Mouse (Mus musculus) embryonic facial prominence, embryonic 12.5 days (tissue): ENCODE measurements around the gene Xirp1. TPM values are rescaled to one million over a fixed set of nuclear protein-coding genes. Genes with fewer than 3 reads are reported as not detected.

Experiments
- ATAC-seq: fragments of 200-750 bp; cut with Nextera tagmentation; 2 replicates; pipeline ENCODE4 v1.8.0; 2017; ENCODE audit not compliant: insufficient number of reproducible peaks, insufficient read depth, low FRiP score, low TSS enrichment
- H3K27ac ChIP-seq: fragments of 300-500 bp; sonication (generic); 2 replicates; pipeline ENCODE4 v1.5.1; 2016; ENCODE audit warnings: mild to moderate bottlenecking
- H3K27me3 ChIP-seq: fragments of 300-500 bp; sonication (generic); 2 replicates; pipeline ENCODE4 v1.6.1; 2016; ENCODE audit warnings: mild to moderate bottlenecking, moderate library complexity
- H3K36me3 ChIP-seq: fragments of 300-500 bp; sonication (generic); 2 replicates; pipeline ENCODE4 v1.6.1; 2016; ENCODE audit warnings: mild to moderate bottlenecking
- H3K4me1 ChIP-seq: fragments of 300-500 bp; sonication (generic); 2 replicates; pipeline ENCODE4 v1.6.1; 2016
- H3K4me2 ChIP-seq: fragments of 300-500 bp; sonication (generic); replicated peaks from 2 replicates; pipeline ENCODE4 v1.6.1; 2016; ENCODE audit warnings: mild to moderate bottlenecking, moderate library complexity
- H3K4me3 ChIP-seq: fragments of 300-500 bp; sonication (generic); 2 replicates; pipeline ENCODE4 v1.5.1; 2016; ENCODE audit warnings: mild to moderate bottlenecking
- H3K9ac ChIP-seq: fragments of 300-500 bp; sonication (generic); 2 replicates; pipeline ENCODE4 v1.6.1; 2016; ENCODE audit warnings: mild to moderate bottlenecking, moderate library complexity
- H3K9me3 ChIP-seq: fragments of 300-500 bp; sonication (generic); 2 replicates; pipeline ENCODE4 v1.6.1; 2016; ENCODE audit warnings: mild to moderate bottlenecking, moderate library complexity
- WGBS: fragments of 180-500 bp; shearing (Covaris S2); methylation state at CpG from one replicate; pipeline ENCODE4 v1.1.7; 2016; 5-methylcytosine and 5-hydroxymethylcytosine counted together
- polyA plus RNA-seq: library from polyadenylated mRNA; unstranded; fragments of >200 nt; fragmentation: Nextera tagmentation; extraction: Ambion mirVana; gene quantifications from 2 replicates; pipeline ENCODE4 v1.2.1, GENCODE M21; 2016

Gene Xirp1
- polyA plus RNA-seq, 1 experiment from 2014 or later, result 0.37 TPM

DNA sequence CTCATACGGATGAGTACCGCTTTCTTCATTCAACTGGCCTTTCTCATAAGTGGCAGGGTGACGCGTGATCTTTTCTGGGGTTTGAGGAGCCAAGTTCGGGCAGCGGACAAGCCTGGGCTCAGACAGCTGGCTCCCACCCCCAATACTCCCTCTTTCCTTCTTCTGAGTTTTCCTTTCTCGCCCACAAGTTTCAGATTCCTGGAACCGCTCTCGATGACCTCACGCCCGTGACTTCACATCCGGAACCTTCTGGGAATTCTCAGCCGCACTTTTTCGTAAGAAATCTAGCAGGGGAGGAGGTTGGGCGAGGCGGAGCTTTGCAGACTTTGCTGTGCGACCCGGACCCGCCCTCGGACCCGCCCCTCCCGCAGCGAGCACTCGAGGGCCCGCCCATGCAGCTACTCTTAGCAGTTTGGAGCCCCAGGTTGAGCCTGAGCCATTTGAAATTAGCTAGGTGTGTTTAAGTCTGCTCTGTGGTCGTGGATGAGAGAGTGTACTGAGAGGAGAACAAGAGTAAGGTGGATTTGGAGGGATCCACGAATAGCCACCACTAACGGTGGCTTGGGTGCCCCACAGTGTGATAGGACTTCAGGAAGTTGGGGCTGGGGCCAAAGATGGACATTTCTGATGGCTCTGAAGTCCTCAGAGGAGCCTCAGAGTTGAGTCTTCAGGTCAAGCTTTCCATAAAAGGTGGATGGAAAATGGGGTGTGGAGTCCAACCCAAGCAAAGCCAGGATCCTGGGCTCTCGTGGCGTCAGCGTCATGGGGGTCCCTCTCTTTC is 21.3 kb downstream of the Xirp1 start:
- no peaks in the 10 kb centered on the region for H3K9me3 ChIP-seq
- no peaks in the 10 kb centered on the region for H3K27me3 ChIP-seq
- peak overlapping the region; percentile 41; the same call in 1 of the 2 replicates for H3K9ac ChIP-seq
- H3K27ac ChIP-seq, result peak overlapping the region; percentile 66
- H3K4me3 ChIP-seq, result peak overlapping the region; percentile 38
- no peaks in the 10 kb centered on the region for H3K4me1 ChIP-seq
- WGBS, result 10% methylated on average over 31 of the region's 31 CpGs
- no peaks in the 10 kb centered on the region for H3K36me3 ChIP-seq
- peak overlapping the region; percentile 54 for H3K4me2 ChIP-seq
- peak; percentile 88 for ATAC-seq

- no peaks in the 10 kb centered on the region for H3K4me1 ChIP-seq
- no peak overlapping the region for H3K9ac ChIP-seq
- no peak overlapping the region for H3K27ac ChIP-seq
- no peaks in the 10 kb centered on the region for H3K9me3 ChIP-seq
- 82% methylated on average over 5 of the region's 5 CpGs for WGBS
- H3K27me3 ChIP-seq, result no peaks in the 10 kb centered on the region
- H3K36me3 ChIP-seq, result no peaks in the 10 kb centered on the region
- no peak overlapping the region for H3K4me3 ChIP-seq
- ATAC-seq, result no peak
- H3K4me2 ChIP-seq, result no peak overlapping the region
These were observed 22.6 kb downstream of the Xirp1 start for GRCm38 (mm10) chr9:120000761-120001160.

GRCm38 (mm10) chr9:119999636-120000035 is 23.8 kb downstream of the Xirp1 start:
- no peak overlapping the region for H3K4me2 ChIP-seq
- no peak overlapping the region for H3K9ac ChIP-seq
- H3K9me3 ChIP-seq, result no peaks in the 10 kb centered on the region
- no peak overlapping the region for H3K4me3 ChIP-seq
- H3K27me3 ChIP-seq, result no peaks in the 10 kb centered on the region
- H3K36me3 ChIP-seq, result no peaks in the 10 kb centered on the region
- H3K4me1 ChIP-seq, result no peaks in the 10 kb centered on the region
- 80% methylated on average over 6 of the region's 6 CpGs for WGBS
- H3K27ac ChIP-seq, result no peak overlapping the region
- ATAC-seq, result no peak

DNA sequence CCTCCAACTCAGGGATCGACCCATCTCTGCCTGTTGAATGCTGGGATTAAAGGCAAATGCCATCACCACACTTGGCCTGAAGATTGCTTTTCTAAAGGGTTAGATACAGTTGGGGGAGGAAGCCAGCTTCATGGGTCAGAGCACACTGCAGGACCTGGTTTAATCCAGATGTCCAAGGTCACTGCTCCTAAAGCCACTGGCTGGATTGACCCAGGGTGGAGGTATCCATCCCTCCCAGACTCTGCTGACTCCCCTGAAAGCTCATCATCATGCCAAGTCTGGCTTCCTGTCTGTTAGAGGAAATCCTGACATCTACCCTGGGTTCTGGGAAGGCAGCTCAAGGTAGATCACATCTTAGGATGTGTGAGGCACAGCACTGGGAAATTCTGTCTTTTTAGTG is 24.6 kb downstream of the Xirp1 start:
- no peak overlapping the region for H3K4me3 ChIP-seq
- no peak for ATAC-seq
- H3K9ac ChIP-seq, result no peak overlapping the region
- H3K4me1 ChIP-seq, result no peaks in the 10 kb centered on the region
- no peak overlapping the region for H3K27ac ChIP-seq
- H3K36me3 ChIP-seq, result no peaks in the 10 kb centered on the region
- H3K4me2 ChIP-seq, result no peak overlapping the region
- no peaks in the 10 kb centered on the region for H3K27me3 ChIP-seq
- H3K9me3 ChIP-seq, result no peaks in the 10 kb centered on the region
- 81% methylated on average over 1 of the region's 1 CpGs for WGBS

DNA sequence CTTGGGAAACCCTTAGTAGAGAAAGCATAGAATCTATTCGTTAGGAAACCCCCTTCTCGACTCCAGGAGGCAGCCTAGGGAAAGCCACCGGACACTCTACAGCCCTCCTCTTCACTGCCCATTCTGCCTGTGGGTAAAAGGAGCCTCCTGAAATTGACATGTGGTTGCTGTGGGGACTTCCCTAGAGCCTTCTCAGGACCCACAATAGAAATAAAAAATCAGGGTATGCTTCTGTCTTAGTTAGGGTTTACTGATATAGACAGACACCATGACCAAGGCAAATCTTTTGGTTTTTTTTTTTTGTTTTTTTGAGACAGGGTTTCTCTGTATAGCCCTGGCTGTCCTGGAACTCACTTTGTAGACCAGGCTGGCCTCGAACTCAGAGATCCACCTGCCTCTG is 27.3 kb downstream of the Xirp1 start:
- ATAC-seq, result no peak
- WGBS, result 88% methylated on average over 4 of the region's 4 CpGs
- Histone ChIP-seq H3K9ac (no peak overlapping the region), H3K36me3 (no peaks in the 10 kb centered on the region), H3K27me3 (no peaks in the 10 kb centered on the region), H3K4me1 (no peaks in the 10 kb centered on the region), H3K4me3 (no peak overlapping the region), H3K9me3 (no peaks in the 10 kb centered on the region), H3K4me2 (no peak overlapping the region), H3K27ac (no peak overlapping the region)

GRCm38 (mm10) chr9:119994207-119994606 is 29.2 kb downstream of the Xirp1 start:
- Histone ChIP-seq H3K4me1 (no peaks in the 10 kb centered on the region), H3K4me3 (no peak overlapping the region), H3K27ac (no peak overlapping the region), H3K36me3 (no peaks in the 10 kb centered on the region), H3K4me2 (no peak overlapping the region), H3K9ac (no peak overlapping the region), H3K9me3 (no peaks in the 10 kb centered on the region), H3K27me3 (no peaks in the 10 kb centered on the region)
- WGBS, result 65% methylated on average over 7 of the region's 7 CpGs
- ATAC-seq, result no peak

GRCm38 (mm10) chr9:119993092-119993844 is 30.1 kb downstream of the Xirp1 start:
- no peak for ATAC-seq

DNA sequence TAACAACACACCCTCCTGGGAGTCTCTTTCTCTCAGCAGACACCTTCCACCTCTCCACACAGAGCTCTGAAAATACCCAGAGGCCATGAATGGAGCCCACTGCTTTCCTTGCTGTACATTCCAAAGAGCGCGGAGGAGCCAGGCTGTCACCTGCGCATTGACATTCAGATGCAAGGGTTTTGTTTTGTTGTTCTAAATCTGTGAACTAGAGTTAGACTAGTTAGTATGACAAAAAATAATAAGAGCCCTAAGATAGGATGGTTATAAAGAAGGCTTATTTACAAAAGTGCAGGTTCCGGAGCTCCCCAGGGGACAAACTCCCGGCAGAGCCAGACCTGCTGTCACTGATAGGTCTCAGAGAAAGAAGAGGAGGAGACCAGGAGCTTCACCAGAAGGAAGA is 32.1 kb downstream of the Xirp1 start:
- Histone ChIP-seq H3K27me3 (no peaks in the 10 kb centered on the region), H3K9ac (no peak overlapping the region), H3K27ac (no peak overlapping the region), H3K4me2 (no peak overlapping the region), H3K4me3 (no peak overlapping the region), H3K9me3 (no peaks in the 10 kb centered on the region), H3K36me3 (no peaks in the 10 kb centered on the region), H3K4me1 (no peaks in the 10 kb centered on the region)
- no peak for ATAC-seq
- WGBS, result 14% methylated on average over 5 of the region's 5 CpGs

More at GRCm38 (mm10) chr9:119993092-119993844, 30.1 kb downstream of the Xirp1 start:
- WGBS, result 75% methylated on average over 10 of the region's 10 CpGs
- no peak overlapping the region for H3K4me3 ChIP-seq
- no peaks in the 10 kb centered on the region for H3K9me3 ChIP-seq
- H3K27ac ChIP-seq, result no peak overlapping the region
- no peaks in the 10 kb centered on the region for H3K4me1 ChIP-seq
- H3K36me3 ChIP-seq, result no peaks in the 10 kb centered on the region
- H3K9ac ChIP-seq, result no peak overlapping the region
- no peaks in the 10 kb centered on the region for H3K27me3 ChIP-seq
- H3K4me2 ChIP-seq, result no peak overlapping the region

- no peaks in the 10 kb centered on the region for H3K36me3 ChIP-seq
- no peaks in the 10 kb centered on the region for H3K27me3 ChIP-seq
- peaks cover 13% of the 10 kb centered on the region for H3K4me1 ChIP-seq
- H3K4me2 ChIP-seq, result no peak overlapping the region
- no peak overlapping the region for H3K9ac ChIP-seq
- 54% methylated on average over 7 of the region's 7 CpGs for WGBS
- no peaks in the 10 kb centered on the region for H3K9me3 ChIP-seq
- no peak for ATAC-seq
- no peak overlapping the region for H3K4me3 ChIP-seq
- H3K27ac ChIP-seq, result no peak overlapping the region
These were observed 35.1 kb downstream of the Xirp1 start for GRCm38 (mm10) chr9:119988304-119988703.

DNA sequence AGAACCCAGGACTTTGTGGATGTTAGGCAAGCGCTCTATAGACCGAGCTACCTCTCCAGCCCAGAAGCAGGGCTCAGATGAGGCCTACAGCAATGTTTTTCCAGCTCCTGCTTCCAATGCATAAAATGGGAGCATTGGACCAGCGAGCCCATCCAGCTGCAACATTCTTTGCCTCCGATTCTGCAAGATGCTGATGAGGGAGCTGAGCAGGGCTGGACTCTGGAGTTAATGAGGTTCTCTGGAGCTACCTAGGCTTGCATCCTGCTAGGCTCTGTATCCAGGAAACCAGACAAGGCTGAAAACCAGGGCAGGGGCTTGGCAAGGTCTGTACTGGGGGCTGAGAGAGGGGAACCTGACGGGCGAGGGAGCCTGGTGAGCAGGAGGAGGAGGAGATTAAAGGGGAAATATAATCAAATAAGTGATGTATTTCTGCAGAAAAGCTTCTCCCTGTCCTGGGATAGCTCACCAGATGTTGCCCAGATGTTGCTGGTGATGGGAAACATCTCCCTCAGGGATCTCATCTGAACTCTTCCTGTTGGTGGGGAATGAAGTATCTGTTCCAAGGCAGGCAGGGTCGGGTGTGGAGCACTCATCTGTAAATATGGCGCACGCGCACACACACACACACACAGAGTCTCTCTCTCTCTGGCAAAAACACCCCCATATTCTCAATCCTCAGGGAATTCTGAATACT is 37.4 kb downstream of the Xirp1 start:
- Histone ChIP-seq H3K9ac (no peak overlapping the region), H3K9me3 (no peaks in the 10 kb centered on the region), H3K4me1 (peaks cover 35% of the 10 kb centered on the region), H3K27me3 (no peaks in the 10 kb centered on the region), H3K4me3 (no peak overlapping the region), H3K4me2 (no peak overlapping the region), H3K36me3 (no peaks in the 10 kb centered on the region), H3K27ac (peak overlapping the region; percentile 70)
- WGBS, result 61% methylated on average over 10 of the region's 10 CpGs
- ATAC-seq, result no peak

- Histone ChIP-seq H3K4me1 (peaks cover 48% of the 10 kb centered on the region), H3K9me3 (no peaks in the 10 kb centered on the region), H3K36me3 (no peaks in the 10 kb centered on the region), H3K4me2 (peak within 1 kb of the TSS; percentile 98), H3K27ac (peak within 1 kb of the TSS; percentile 70), H3K27me3 (no peaks in the 10 kb centered on the region), H3K9ac (peak within 1 kb of the TSS; percentile 69), H3K4me3 (peak within 1 kb of the TSS; percentile 66)
- no peak for ATAC-seq
- WGBS, result 6% methylated on average over 14 of the region's 14 CpGs
These were observed 38.8 kb downstream of the Xirp1 start, which contains the start of gene Csrnp1 for GRCm38 (mm10) chr9:119984536-119985011. Gene Csrnp1, minus strand, starts transcription at chr9:119984658.
